In the genomic region with DNA sequence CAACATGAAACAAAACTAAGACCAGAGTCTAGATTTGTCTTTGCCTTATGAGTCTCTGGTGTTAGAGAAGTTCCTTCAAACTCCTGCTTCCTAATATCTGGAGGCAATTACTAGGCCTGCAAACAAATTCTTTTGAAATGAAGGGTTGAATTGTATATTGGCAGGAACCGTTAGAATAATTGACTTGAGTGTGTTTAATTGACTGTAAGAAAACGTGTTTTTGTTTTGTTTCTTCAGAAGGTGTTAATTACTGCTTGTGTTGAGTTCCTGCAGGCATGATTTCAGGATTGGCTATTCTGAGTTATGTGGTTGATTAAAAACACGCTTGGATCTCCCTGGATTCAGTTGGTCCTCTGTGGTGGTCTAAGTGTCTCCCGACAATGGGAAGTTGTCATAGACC, we compare ENCODE assay signal across 18 mouse cellular contexts.
"Had no signal": no experiment of that assay in that cellular context is flagged by ENCODE, and none has a peak within 500 bp of the region (broad histone marks: within the 10 kb centered on the region; RNA-seq: fewer than 3 reads in every experiment).

No protein-coding gene starts in this region.

- H3K4me2 ChIP-seq: lung, embryonic 14.5 days; midbrain, embryonic 12.5 days; neural tube, embryonic 13.5 days; neural tube, embryonic 15.5 days had no signal

- H3K27ac ChIP-seq: midbrain, embryonic 10.5 days; midbrain, embryonic 12.5 days; neural tube, embryonic 13.5 days; neural tube, embryonic 15.5 days had no signal

- H3K4me3 ChIP-seq: midbrain, embryonic 10.5 days; midbrain, embryonic 12.5 days; myocyte; neural tube, embryonic 13.5 days; neural tube, embryonic 15.5 days had no signal

- H3K36me3 ChIP-seq: midbrain, embryonic 10.5 days; midbrain, embryonic 12.5 days; neural tube, embryonic 13.5 days; neural tube, embryonic 15.5 days had no signal

- H3K27me3 ChIP-seq: midbrain, embryonic 12.5 days; neural tube, embryonic 13.5 days; neural tube, embryonic 15.5 days had no signal

- ATAC-seq: midbrain, embryonic 16.5 days had no signal

- DNase-seq: lung, adult 18-20 months; lung, embryonic 14.5 days; lung, postnatal 10 days; lung, postnatal 4 days; midbrain, embryonic 14.5 days; right cerebral cortex, adult 18-20 months; right cerebral cortex, postnatal 25 days; right cerebral cortex, postnatal 4 days; spleen, adult 18-20 months; thymus, adult 18-20 months; thymus, postnatal 25 days; thymus, postnatal 4 days had no signal

- H3K9ac ChIP-seq: lung, embryonic 14.5 days; midbrain, embryonic 12.5 days; neural tube, embryonic 13.5 days; neural tube, embryonic 15.5 days had no signal

- H3K4me1 ChIP-seq: midbrain, embryonic 10.5 days; midbrain, embryonic 12.5 days; neural tube, embryonic 13.5 days; neural tube, embryonic 15.5 days had no signal

- H3K9me3 ChIP-seq: midbrain, embryonic 10.5 days; midbrain, embryonic 12.5 days; neural tube, embryonic 13.5 days; neural tube, embryonic 15.5 days had no signal
